Mouse (Mus musculus) ES-Bruce4 (cell line): ENCODE measurements at regions not wholly inside any gene's neighbourhood (a gene's known extent, or its start where the extent isn't known, plus 50 kb on each side); places are given as distances from the start of the nearest gene placed in this dataset.

Experiments used
- H3K27ac ChIP-seq: 2 replicates; pipeline ENCODE4 v1.5.1; 2012; ENCODE audit warnings: low read length, inconsistent platforms; ENCODE audit not compliant: insufficient read depth
- H3K27me3 ChIP-seq: 2 replicates; pipeline ENCODE4 v1.6.1; 2012; ENCODE audit warnings: mild to moderate bottlenecking, low read length, inconsistent platforms; ENCODE audit not compliant: control insufficient read depth, poor library complexity, insufficient read depth, severe bottlenecking
- H3K36me3 ChIP-seq: 2 replicates; pipeline ENCODE4 v1.6.1; 2012; ENCODE audit warnings: inconsistent platforms, mild to moderate bottlenecking, low read length, moderate library complexity; ENCODE audit not compliant: control insufficient read depth, poor library complexity, insufficient read depth, severe bottlenecking
- H3K4me1 ChIP-seq: one replicate; pipeline ENCODE4 v1.8.1; 2011; ENCODE audit warnings: low read length; ENCODE audit not compliant: control insufficient read depth, insufficient read depth
- H3K4me3 ChIP-seq: 2 replicates; pipeline ENCODE4 v1.5.1; 2011; ENCODE audit warnings: low read depth, mild to moderate bottlenecking, low read length
- H3K9ac ChIP-seq: 2 replicates; pipeline ENCODE4 v1.6.1; 2012; ENCODE audit warnings: low read depth, mild to moderate bottlenecking, inconsistent platforms; ENCODE audit not compliant: poor library complexity, severe bottlenecking
- H3K9me3 ChIP-seq: replicated peaks from 2 replicates; pipeline ENCODE4 v1.6.1; 2012; ENCODE audit warnings: mild to moderate bottlenecking, low read length, inconsistent platforms; ENCODE audit not compliant: control insufficient read depth, poor library complexity, insufficient read depth, severe bottlenecking
- CTCF ChIP-seq: IDR thresholded peaks from one replicate; pipeline ENCODE4 v1.8.1; 2011; ENCODE audit warnings: low read depth, low read length
- EP300 ChIP-seq: IDR thresholded peaks from 2 replicates; pipeline ENCODE4 v1.6.1; 2011; ENCODE audit warnings: low read depth, low read length; ENCODE audit not compliant: insufficient read depth
- POLR2A ChIP-seq: IDR thresholded peaks from one replicate; pipeline ENCODE4 v1.8.1; 2011; ENCODE audit warnings: low read length; ENCODE audit not compliant: insufficient read depth

DNA sequence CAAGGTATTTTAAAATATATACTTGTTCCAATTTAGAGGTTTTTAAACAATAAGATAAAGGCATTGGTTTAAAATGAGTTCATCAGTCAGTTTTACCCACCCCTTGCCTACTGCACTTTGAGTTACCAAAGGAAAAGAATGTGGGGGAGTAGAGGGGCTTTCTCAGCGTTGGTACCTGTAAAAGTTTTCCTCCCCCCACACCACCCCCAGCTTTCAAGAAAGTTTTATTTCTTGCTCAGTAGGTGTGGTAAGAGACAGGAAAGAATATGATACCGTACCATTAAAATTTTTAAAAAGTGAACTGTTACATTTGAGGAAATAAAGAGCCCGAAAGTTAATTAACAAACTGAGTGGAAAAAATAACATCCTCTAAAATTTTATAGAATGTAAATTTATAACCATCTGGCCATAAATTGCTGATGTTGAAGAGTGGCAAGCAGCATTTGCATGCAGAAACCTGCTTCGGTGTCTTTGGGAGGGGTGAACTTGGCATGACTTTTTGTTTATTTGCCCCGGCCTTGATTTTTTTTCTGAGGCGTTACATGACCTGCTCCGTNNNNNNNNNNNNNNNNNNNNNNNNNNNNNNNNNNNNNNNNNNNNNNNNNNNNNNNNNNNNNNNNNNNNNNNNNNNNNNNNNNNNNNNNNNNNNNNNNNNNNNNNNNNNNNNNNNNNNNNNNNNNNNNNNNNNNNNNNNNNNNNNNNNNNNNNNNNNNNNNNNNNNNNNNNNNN lies 346.1 kb downstream of the Tfec start:
- Histone ChIP-seq H3K9ac (no peak overlapping the region), H3K4me1 (no peaks in the 10 kb centered on the region), H3K36me3 (no peaks in the 10 kb centered on the region), H3K27me3 (no peaks in the 10 kb centered on the region), H3K9me3 (0 out of 2 replicates have a peak, but pooled peaks cover 5% of the 10 kb centered on the region), H3K4me3 (no peak overlapping the region), H3K27ac (no peak overlapping the region)
- TF ChIP-seq EP300 (no peak), POLR2A (no peak), CTCF (no peak)

- H3K4me3 ChIP-seq = no peak overlapping the region
- no peak overlapping the region for H3K27ac ChIP-seq
- H3K9ac ChIP-seq = no peak overlapping the region
- TF ChIP-seq POLR2A = no peak
- TF ChIP-seq CTCF = no peak
- TF ChIP-seq EP300 = no peak
- no peaks in the 10 kb centered on the region for H3K4me1 ChIP-seq
- no peaks in the 10 kb centered on the region for H3K36me3 ChIP-seq
- no peaks in the 10 kb centered on the region for H3K9me3 ChIP-seq
- no peaks in the 10 kb centered on the region for H3K27me3 ChIP-seq
Observed at GRCm38 (mm10) chr6:16551131-16551530, 347.1 kb downstream of the Tfec start.

GRCm38 (mm10) chr6:16550445-16550844 lies 347.8 kb downstream of the Tfec start:
- H3K27me3 ChIP-seq = no peaks in the 10 kb centered on the region
- H3K36me3 ChIP-seq = no peaks in the 10 kb centered on the region
- no peak overlapping the region for H3K9ac ChIP-seq
- H3K27ac ChIP-seq = no peak overlapping the region
- TF ChIP-seq CTCF (peak; percentile 7), EP300 (no peak)
- no peaks in the 10 kb centered on the region for H3K4me1 ChIP-seq
- no peaks in the 10 kb centered on the region for H3K9me3 ChIP-seq
- H3K4me3 ChIP-seq = no peak overlapping the region

DNA sequence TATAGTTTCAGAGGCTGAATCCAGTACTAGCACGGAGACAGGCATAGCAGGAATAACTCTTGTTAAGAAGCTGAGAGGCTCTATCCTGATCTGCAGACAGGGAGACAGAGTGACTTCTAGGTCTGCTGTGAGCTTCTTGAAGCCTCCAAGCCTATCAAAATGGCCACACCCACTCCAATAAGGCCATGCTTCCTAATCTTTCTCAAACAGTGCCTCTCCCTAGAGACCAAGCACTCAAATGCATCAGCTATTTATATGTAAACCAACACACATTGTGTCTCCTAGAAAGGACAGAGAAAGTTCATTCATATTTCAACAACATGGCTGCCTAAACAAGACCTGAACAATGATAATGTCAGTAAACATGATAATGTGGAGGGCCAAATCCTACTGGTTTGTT lies 384.2 kb downstream of the Tfec start:
- Histone ChIP-seq H3K4me3 (no peak overlapping the region), H3K4me1 (peaks cover 1% of the 10 kb centered on the region), H3K27ac (peak overlapping the region; percentile 81), H3K9ac (no peak overlapping the region), H3K27me3 (no peaks in the 10 kb centered on the region), H3K36me3 (no peaks in the 10 kb centered on the region), H3K9me3 (0 out of 2 replicates have a peak, but pooled peaks cover 10% of the 10 kb centered on the region)
- TF ChIP-seq EP300 = no peak
- TF ChIP-seq CTCF = no peak
- no peak for TF ChIP-seq POLR2A

- Histone ChIP-seq H3K9ac (no peak overlapping the region), H3K27ac (peak overlapping the region; percentile 81), H3K36me3 (no peaks in the 10 kb centered on the region)
Observed at GRCm38 (mm10) chr6:16513541-16513940, 384.7 kb downstream of the Tfec start.

GRCm38 (mm10) chr6:16503836-16504235 lies 394.4 kb downstream of the Tfec start:
- Histone ChIP-seq H3K9me3 (no peaks in the 10 kb centered on the region), H3K9ac (no peak overlapping the region), H3K27me3 (no peaks in the 10 kb centered on the region), H3K4me3 (no peak overlapping the region), H3K36me3 (no peaks in the 10 kb centered on the region), H3K4me1 (no peaks in the 10 kb centered on the region), H3K27ac (no peak overlapping the region)
- TF ChIP-seq POLR2A (no peak), EP300 (no peak), CTCF (no peak)

More at GRCm38 (mm10) chr6:16513541-16513940, 384.7 kb downstream of the Tfec start:
- Histone ChIP-seq H3K4me3 (no peak overlapping the region), H3K27me3 (no peaks in the 10 kb centered on the region), H3K4me1 (peaks cover 1% of the 10 kb centered on the region), H3K9me3 (0 out of 2 replicates have a peak, but pooled peaks cover 10% of the 10 kb centered on the region)
- TF ChIP-seq CTCF = no peak
- no peak for TF ChIP-seq EP300
- TF ChIP-seq POLR2A = no peak
